Mouse (Mus musculus): Measurements from ENCODE around the gene Nsun7. TPM values are rescaled to one million over a fixed set of nuclear protein-coding genes. Genes with fewer than 3 reads are reported as not detected.

The Nsun7 gene
- 2.2 and 3.0 TPM in 2 replicates for polyA plus RNA-seq (2015; fragmentation: Nextera tagmentation; extraction: Ambion mirVana)

DNA sequence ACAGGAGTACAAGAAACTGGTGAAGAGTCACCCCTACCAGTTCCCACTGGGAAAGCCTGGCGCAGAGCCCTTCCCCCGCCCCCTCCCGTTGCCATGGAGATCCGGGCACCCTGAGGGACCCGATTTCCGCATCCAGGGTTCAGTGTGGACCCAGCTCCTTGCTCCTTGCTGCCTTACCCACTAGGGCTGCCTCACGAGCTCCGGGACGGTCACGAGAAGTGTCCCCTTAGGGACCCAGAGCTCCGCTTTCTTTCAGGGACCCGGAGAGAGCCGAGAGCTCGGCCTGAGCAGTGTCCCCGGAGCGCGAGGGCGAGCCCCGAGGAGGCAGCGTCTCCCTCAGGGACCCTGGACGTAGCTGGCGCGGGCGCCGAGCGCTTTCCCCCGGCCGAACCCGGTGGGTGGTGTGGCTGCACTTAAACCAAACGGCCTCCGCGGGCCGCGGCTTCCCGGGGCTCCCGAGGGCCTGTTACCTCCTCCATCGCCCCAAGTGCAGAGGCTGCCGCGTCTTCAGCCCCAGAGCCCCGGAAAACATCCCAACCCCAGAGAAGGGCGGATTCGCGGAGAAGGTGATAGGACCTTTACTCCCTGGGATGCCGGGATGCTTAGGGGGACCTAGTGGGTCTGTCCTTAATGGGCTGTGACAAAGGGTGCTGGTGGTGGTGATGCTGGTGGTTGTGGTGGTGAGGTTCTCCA is at the start of gene Nsun7:
Gene Nsun7, plus strand, starts transcription at position 142 of the 693 bp plus-strand sequence.
- Histone ChIP-seq H3K4me2 (replicated peaks) (peak within 1 kb of the TSS; percentile 88), H3K27me3 (no peaks in the 10 kb centered on the region), H3K9me3 (no peaks in the 10 kb centered on the region), H3K4me1 (peaks cover 3% of the 10 kb centered on the region; the same call in 1 of the 2 replicates), H3K27ac (replicated peaks) (peak within 1 kb of the TSS; percentile 64), H3K9ac (replicated peaks) (peak within 1 kb of the TSS; percentile 82), H3K36me3 (no peaks in the 10 kb centered on the region), H3K4me3 (peak within 1 kb of the TSS; percentile 66)
- WGBS = under 1% methylated on average over 44 of the region's 44 CpGs
- peak; percentile 94 for ATAC-seq (replicated peaks)

DNA sequence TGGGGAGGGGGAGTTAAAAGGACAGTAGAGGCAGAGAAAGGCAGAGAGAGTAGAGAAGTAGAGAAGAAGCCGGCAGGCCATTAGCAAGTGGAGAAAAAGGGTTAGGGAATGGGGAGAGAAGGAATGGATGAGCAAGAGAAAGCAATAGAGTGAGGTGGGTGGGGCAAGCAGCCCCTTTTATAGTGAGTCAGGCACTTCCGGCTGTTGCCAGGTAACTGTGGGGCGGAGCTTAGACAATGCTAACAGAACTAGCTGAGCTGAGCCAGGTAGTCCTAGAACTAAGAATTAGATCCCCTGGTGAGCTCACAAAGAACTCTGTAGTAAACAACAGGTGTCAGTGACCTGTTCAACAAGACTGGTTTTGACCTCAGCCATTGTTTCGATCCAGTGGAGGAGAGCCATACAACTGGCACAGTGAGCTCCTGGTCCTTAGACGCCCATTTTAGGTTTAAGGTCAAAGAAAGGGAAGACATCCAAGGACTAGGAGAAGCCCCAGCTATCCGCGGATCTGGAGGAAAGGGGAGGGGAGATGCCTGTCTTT is 45.2 kb upstream of the Nsun7 start:
- Histone ChIP-seq H3K9ac (replicated peaks) (no peak overlapping the region), H3K36me3 (no peaks in the 10 kb centered on the region), H3K27me3 (no peaks in the 10 kb centered on the region), H3K4me1 (peaks cover 16% of the 10 kb centered on the region), H3K27ac (replicated peaks) (no peak overlapping the region), H3K9me3 (no peaks in the 10 kb centered on the region), H3K4me2 (replicated peaks) (no peak overlapping the region), H3K4me3 (no peak overlapping the region)
- ATAC-seq (replicated peaks) = no peak
- 52% methylated on average over 7 of the region's 7 CpGs for WGBS

DNA sequence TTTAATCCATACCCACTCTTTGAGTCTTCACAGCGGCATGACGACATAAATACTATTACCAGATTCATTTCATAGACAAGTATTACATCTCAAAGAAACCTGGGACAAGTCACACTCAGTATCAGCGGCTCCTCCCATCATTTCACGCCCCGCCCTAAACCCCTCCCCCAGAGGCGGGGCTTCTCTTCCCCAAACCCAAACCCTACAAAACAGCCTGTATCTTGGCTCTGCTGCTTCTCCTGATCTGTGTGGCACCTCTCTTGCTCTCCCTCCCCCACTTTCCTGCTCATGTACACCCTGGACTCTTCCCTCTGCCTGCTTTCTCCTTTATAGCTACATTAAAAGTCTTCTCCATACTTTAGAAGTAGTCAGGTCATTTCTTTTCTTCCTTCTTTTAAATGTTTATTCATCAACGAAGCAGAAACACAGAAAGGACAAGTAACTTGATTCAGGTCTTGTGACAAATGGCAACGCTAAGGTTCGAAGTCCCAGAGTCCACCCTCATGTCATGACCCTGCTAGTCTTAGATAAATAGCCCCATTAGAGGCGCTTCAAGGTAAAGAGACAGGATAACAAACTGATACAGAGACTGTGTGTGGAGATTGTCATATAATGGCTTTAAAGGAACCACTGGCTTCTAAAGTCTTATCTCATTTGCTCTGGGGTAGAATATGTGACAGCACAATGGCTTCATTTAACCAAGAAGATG is 44.0 kb upstream of the Nsun7 start:
- H3K4me2 ChIP-seq (replicated peaks) = no peak overlapping the region
- no peak overlapping the region for H3K9ac ChIP-seq (replicated peaks)
- peaks cover 22% of the 10 kb centered on the region for H3K4me1 ChIP-seq
- 74% methylated on average over 10 of the region's 10 CpGs for WGBS
- no peaks in the 10 kb centered on the region for H3K27me3 ChIP-seq
- no peak overlapping the region for H3K4me3 ChIP-seq
- H3K27ac ChIP-seq (replicated peaks) = no peak overlapping the region
- no peaks in the 10 kb centered on the region for H3K9me3 ChIP-seq
- no peaks in the 10 kb centered on the region for H3K36me3 ChIP-seq
- ATAC-seq (replicated peaks) = no peak

DNA sequence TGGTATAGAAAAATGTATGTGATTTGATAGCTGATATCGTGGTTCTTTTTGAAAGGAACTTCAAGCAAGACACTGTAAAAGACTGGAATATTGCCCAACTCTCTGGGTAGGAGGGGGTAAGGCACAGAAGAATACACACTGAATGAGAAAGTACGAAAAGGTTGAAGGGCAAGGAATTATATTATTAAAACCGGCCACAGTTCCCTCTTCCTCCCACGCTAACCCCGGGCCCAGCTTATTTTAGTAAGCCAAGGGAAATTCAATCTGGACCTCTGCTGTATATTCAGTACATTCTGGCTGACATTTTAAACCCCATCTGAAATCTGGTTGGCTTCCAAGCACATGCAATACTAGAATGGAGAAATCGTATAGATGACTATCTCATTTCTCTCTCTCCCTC is 40.0 kb upstream of the Nsun7 start:
- WGBS = 59% methylated on average over 6 of the region's 6 CpGs
- H3K36me3 ChIP-seq = no peaks in the 10 kb centered on the region

DNA sequence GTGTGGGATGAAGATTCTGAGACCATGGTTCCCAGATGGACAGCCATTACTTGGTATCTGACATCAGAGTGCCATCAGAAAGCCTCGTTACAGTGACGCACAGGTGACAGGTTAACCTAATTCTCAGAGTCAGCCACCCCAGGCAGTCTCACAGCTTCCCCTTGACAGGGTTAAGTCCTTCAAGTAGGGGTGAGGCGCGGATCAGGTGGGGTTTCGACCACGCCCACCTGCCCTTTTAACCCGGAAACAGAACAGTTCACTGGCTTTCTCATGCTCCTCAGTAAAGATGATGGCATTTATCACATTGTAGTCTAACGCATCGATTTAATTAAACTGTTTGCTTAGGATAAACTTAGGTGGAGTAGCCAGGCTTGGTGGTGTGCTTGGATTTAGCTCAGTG is 39.1 kb upstream of the Nsun7 start:
- no peak for ATAC-seq (replicated peaks)
- Histone ChIP-seq H3K27ac (replicated peaks) (no peak overlapping the region), H3K4me1 (peaks cover 22% of the 10 kb centered on the region), H3K9ac (replicated peaks) (no peak overlapping the region), H3K27me3 (no peaks in the 10 kb centered on the region), H3K9me3 (no peaks in the 10 kb centered on the region), H3K36me3 (no peaks in the 10 kb centered on the region), H3K4me2 (replicated peaks) (no peak overlapping the region), H3K4me3 (no peak overlapping the region)
- WGBS = 85% methylated on average over 9 of the region's 9 CpGs

More for the DNA sequence above, 40.0 kb upstream of the Nsun7 start:
- no peak overlapping the region for H3K4me3 ChIP-seq
- peaks cover 22% of the 10 kb centered on the region for H3K4me1 ChIP-seq
- ATAC-seq (replicated peaks) = no peak
- H3K9ac ChIP-seq (replicated peaks) = no peak overlapping the region
- no peak overlapping the region for H3K4me2 ChIP-seq (replicated peaks)
- H3K27me3 ChIP-seq = no peaks in the 10 kb centered on the region
- no peaks in the 10 kb centered on the region for H3K9me3 ChIP-seq
- no peak overlapping the region; the same call in 1 of the 2 replicates for H3K27ac ChIP-seq (replicated peaks)

DNA sequence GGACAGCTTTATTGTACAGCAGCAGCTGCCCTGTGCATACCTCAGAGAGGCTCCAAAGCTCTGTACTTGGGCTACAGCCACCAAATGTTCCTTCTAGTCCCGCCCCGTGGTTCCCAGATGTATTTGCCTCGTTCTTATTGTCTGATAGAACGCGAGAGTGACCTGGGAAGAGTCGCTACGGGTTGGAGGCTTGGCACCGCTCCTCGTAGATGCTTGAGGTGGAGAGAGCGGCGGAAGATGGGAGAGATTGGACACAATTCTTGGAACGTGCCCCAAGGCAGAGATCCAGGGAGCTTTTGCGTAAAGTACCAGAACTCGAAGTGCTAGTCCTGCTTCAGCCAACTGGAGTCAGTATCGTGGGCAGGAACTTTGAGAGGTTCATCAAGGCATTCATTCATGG is 36.8 kb upstream of the Nsun7 start:
- H3K4me1 ChIP-seq = peaks cover 17% of the 10 kb centered on the region
- H3K4me2 ChIP-seq (replicated peaks) = no peak overlapping the region
- H3K27ac ChIP-seq (replicated peaks) = no peak overlapping the region
- H3K9me3 ChIP-seq = no peaks in the 10 kb centered on the region
- ATAC-seq (replicated peaks) = no peak
- H3K36me3 ChIP-seq = no peaks in the 10 kb centered on the region
- H3K4me3 ChIP-seq = no peak overlapping the region
- 92% methylated on average over 15 of the region's 15 CpGs for WGBS
- H3K9ac ChIP-seq (replicated peaks) = no peak overlapping the region
- no peaks in the 10 kb centered on the region for H3K27me3 ChIP-seq

DNA sequence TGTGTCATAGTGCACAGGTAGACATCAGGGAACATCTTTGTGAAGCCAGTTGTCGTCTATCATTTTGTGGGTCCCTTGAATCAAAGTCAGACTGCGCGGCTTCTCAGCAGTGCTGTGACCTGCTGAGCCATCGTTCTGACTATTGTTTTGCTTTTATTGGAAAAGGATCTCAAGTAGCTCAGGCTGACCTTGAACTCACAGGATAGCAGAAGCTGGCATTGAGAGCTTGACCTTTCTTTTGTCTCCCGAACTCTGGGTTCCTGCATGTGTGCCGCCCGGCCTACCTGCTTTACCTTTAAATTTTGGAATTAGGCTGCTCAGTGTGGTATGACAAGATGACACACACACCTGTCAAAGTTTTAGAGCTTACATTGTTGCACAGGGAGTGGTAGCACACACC is 33.2 kb upstream of the Nsun7 start:
- no peaks in the 10 kb centered on the region for H3K9me3 ChIP-seq
- no peak for ATAC-seq (replicated peaks)
- WGBS = 92% methylated on average over 7 of the region's 7 CpGs
- no peaks in the 10 kb centered on the region for H3K36me3 ChIP-seq
- H3K27ac ChIP-seq (replicated peaks) = no peak overlapping the region
- H3K4me3 ChIP-seq = no peak overlapping the region
- H3K4me2 ChIP-seq (replicated peaks) = no peak overlapping the region
- H3K4me1 ChIP-seq = no peaks in the 10 kb centered on the region
- no peaks in the 10 kb centered on the region for H3K27me3 ChIP-seq
- no peak overlapping the region for H3K9ac ChIP-seq (replicated peaks)

DNA sequence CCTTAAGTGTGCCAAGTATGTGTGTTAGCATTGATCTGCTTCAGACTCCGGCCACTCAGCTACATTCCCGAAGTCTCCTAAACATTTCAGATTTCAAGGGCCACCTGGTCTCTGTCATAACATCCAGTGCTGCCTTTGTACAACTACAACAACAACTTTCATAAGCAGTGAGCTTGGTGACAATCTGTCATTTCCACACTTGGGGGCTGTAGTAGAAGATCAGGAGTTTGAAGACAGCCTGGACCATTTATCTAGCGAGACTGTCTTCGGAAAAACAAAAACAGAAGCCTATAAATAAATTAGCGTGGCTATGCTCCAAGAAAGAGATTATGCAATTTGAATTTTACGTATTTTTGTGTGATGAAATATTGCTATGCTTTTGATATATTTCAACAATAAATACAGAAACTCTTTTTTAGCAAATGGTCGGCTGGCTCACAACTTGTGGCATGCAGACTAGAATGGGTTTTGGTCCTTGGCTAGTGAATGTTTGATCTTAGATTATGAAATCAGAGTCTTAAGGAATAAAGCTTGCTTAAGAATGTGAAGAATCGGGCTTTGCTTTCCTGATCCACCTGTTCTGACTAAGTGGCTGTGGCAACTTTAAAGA is 27.9 kb upstream of the Nsun7 start:
- Histone ChIP-seq H3K27ac (replicated peaks) (no peak overlapping the region), H3K4me1 (no peaks in the 10 kb centered on the region), H3K9ac (replicated peaks) (no peak overlapping the region), H3K4me2 (replicated peaks) (no peak overlapping the region), H3K27me3 (no peaks in the 10 kb centered on the region), H3K36me3 (no peaks in the 10 kb centered on the region), H3K4me3 (no peak overlapping the region), H3K9me3 (no peaks in the 10 kb centered on the region)
- WGBS = 80% methylated on average over 8 of the region's 8 CpGs
- no peak for ATAC-seq (replicated peaks)

DNA sequence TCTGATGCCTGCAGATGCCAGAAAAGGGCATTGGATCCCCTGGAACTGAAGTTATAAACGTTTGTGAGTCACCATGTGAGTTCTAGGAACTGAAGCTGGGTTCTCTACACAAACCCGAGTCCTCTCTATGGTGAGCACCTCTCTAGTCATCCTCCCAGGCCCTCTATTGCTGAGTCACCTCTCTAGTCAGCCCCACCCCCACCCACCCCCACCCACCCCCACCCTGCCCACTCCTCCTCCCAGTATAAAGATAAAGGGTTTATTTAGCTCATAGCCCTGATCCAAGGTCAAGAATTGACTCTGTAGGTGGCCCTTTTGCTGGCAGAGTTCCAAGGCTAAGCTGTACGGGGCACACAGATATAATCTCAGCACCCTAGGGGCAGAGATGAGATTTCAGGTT is 27.2 kb upstream of the Nsun7 start:
- 55% methylated on average over 3 of the region's 3 CpGs for WGBS
- Histone ChIP-seq H3K4me3 (no peak overlapping the region), H3K4me2 (replicated peaks) (no peak overlapping the region), H3K9me3 (no peaks in the 10 kb centered on the region), H3K9ac (replicated peaks) (no peak overlapping the region), H3K36me3 (no peaks in the 10 kb centered on the region), H3K27me3 (no peaks in the 10 kb centered on the region), H3K27ac (replicated peaks) (no peak overlapping the region), H3K4me1 (no peaks in the 10 kb centered on the region)
- no peak for ATAC-seq (replicated peaks)

DNA sequence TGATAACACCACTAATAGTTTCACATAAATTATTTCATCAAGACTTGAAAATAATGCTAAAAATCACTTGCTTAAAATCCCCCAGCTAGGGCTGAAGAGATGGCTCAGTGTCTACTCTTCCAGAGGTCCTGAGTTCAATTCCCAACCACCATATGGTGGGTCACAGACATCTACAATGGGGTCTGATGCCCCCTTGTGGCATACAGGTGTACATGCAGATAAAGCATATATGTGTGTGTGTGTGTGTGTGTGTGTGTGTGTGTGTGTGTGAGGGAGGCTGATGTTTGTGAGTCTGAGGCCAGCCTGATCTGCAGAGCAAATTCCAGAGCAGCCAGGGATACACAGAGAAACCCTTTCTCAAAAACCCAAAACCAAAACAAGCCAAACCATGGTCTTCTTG is 17.8 kb upstream of the Nsun7 start:
- no peaks in the 10 kb centered on the region for H3K9me3 ChIP-seq
- H3K27ac ChIP-seq (replicated peaks) = no peak overlapping the region
- H3K4me1 ChIP-seq = peaks cover 7% of the 10 kb centered on the region
- no peaks in the 10 kb centered on the region for H3K27me3 ChIP-seq
- no peaks in the 10 kb centered on the region for H3K36me3 ChIP-seq
- no peak overlapping the region for H3K4me3 ChIP-seq
- no peak overlapping the region for H3K9ac ChIP-seq (replicated peaks)
- ATAC-seq (replicated peaks) = no peak
- H3K4me2 ChIP-seq (replicated peaks) = no peak overlapping the region

DNA sequence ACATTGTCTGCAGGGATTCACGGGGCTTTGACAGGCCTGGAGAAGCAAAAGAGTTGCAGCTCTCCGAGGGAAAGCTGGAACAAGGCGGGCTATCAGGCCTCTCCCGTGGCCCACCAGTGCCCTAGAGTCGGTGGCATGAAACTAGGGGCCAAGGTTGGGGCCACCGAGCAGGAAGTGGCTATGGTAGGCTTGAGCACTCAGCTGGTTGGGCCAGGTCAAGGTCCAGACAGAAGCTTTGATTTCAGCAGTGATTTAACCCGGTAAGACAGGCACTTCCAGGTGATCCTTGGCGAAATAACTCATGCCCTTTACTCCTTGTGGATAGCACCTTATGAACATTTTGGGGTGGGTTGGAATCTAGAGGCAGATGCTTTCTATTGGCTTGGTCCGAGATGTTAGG is 16.2 kb upstream of the Nsun7 start:
- Histone ChIP-seq H3K27me3 (no peaks in the 10 kb centered on the region), H3K36me3 (no peaks in the 10 kb centered on the region), H3K9ac (replicated peaks) (no peak overlapping the region), H3K27ac (replicated peaks) (0 out of 2 replicates have a peak overlapping the region, but pooled peaks have one; percentile 32), H3K4me1 (peaks cover 7% of the 10 kb centered on the region), H3K4me2 (replicated peaks) (no peak overlapping the region), H3K9me3 (no peaks in the 10 kb centered on the region), H3K4me3 (no peak overlapping the region)
- no peak for ATAC-seq (replicated peaks)
- 89% methylated on average over 9 of the region's 9 CpGs for WGBS

DNA sequence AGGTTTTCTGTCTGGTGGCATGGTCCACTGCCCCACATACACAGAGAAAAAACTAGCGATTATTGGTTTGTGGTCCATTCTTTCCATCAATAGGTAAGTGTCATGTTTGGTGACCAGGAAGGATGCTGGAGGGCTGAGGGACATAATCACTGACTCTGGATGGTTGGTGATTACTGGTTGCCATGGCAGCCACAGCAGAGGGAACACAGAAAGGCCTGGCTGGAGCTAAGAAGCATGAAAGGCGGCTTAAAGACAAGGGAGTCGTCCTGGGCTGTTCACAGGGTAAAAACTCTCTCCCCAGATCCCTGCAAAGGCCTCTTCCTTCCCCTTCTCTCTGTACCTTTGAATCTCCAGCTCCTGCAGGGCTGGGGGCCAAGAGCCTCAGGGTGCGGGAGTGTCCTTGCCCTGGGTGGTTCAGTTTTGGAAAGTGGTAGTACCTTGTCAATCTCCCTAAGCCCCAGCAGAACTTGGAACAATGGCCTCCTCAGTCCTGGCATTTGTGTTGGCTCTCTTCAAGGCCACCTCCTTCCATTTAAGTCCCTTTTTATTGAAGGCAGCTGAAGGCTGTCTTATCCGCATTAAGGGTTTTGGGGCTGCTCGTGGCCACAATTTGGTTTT is 15.5 kb upstream of the Nsun7 start:
- 0 out of 2 replicates have a peak overlapping the region, but pooled peaks have one; percentile 32 for H3K27ac ChIP-seq (replicated peaks)
- no peaks in the 10 kb centered on the region for H3K36me3 ChIP-seq
- no peaks in the 10 kb centered on the region for H3K9me3 ChIP-seq
- no peak overlapping the region for H3K4me3 ChIP-seq
- H3K9ac ChIP-seq (replicated peaks) = no peak overlapping the region
- no peaks in the 10 kb centered on the region for H3K27me3 ChIP-seq
- 16% methylated on average over 6 of the region's 6 CpGs for WGBS
- peak; percentile 63; the same call in 1 of the 2 replicates for ATAC-seq (replicated peaks)
- no peak overlapping the region for H3K4me2 ChIP-seq (replicated peaks)
- peaks cover 7% of the 10 kb centered on the region for H3K4me1 ChIP-seq
